Mouse (Mus musculus) retina, embryonic 14.5 days (tissue): ENCODE measurements around the gene Gm8660.
"Not testable (repeated sequence)": the region's sequence is repeated elsewhere in the genome, so short reads cannot be mapped to it uniquely, and the experiment has no call there.

Experiments
- DNase-seq: peaks from one replicate; pipeline ENCODE4 v3.0.0-alpha.2; 2015; ENCODE audit warnings: low spot score

The Gm8660 gene

GRCm38 (mm10) chr7:22370939-22371338, at the start of gene Gm8660:
TSS of gene Gm8660 (minus strand) at chr7:22371039.
- DNase-seq, result not testable (repeated sequence)

GRCm38 (mm10) chr7:22413283-22413682, 42.4 kb upstream of the Gm8660 start, which contains the start of gene Vmn1r148:
TSS of gene Vmn1r148 (plus strand) at chr7:22413583.
- DNase-seq, result not testable (repeated sequence)

- DNase-seq, result not testable (repeated sequence)
Measured at GRCm38 (mm10) chr7:22329617-22330016, 41.2 kb downstream of the Gm8660 start, which contains the start of gene Gm4187. TSS of gene Gm4187 (minus strand) at chr7:22329717.
